Mouse (Mus musculus) olfactory bulb, adult 2 months (tissue): ENCODE data around the gene Otub2. TPM values are rescaled to one million over a fixed set of nuclear protein-coding genes. Genes with fewer than 3 reads are reported as not detected.
A peak's percentile ranks its signal among the peaks of the same experiment; 100 is the strongest.

Experiments used
- H3K27ac ChIP-seq: fragments of 200-500 bp; 2 replicates; pipeline ENCODE4 v1.5.1; 2012; ENCODE audit warnings: low read depth, low read length; ENCODE audit not compliant: insufficient read depth
- H3K4me1 ChIP-seq: fragments of 200-500 bp; 2 replicates; pipeline ENCODE4 v1.6.1; 2012; ENCODE audit warnings: low read length; ENCODE audit not compliant: control insufficient read depth, insufficient read depth
- H3K4me3 ChIP-seq: fragments of 200-500 bp; 2 replicates; pipeline ENCODE4 v1.5.1; 2012; ENCODE audit warnings: mild to moderate bottlenecking, low read depth, low read length, moderate library complexity; ENCODE audit not compliant: insufficient read depth
- CTCF ChIP-seq: fragments of 200-500 bp; IDR thresholded peaks from 2 replicates; pipeline ENCODE4 v1.5.1; 2012; ENCODE audit warnings: low read depth, mild to moderate bottlenecking, low read length, moderate library complexity; ENCODE audit not compliant: insufficient read depth
- POLR2A ChIP-seq: fragments of 200-500 bp; IDR thresholded peaks from 2 replicates; pipeline ENCODE4 v1.6.1; 2012; ENCODE audit warnings: mild to moderate bottlenecking, low read depth, low read length, moderate library complexity; ENCODE audit not compliant: insufficient read depth
- WGBS: fragments of 180-500 bp; shearing (Covaris S2); methylation state at CpG from one replicate; pipeline ENCODE4 v1.1.7; 2018; 5-methylcytosine and 5-hydroxymethylcytosine counted together
- polyA plus RNA-seq: library from polyadenylated mRNA; stranded (reverse); fragments of >200 nt; gene quantifications from 2 replicates; pipeline ENCODE4 v1.2.4, GENCODE M21; 2012; ENCODE audit warnings: low replicate concordance; ENCODE audit not compliant: missing spikeins, insufficient read depth, insufficient read length

The Otub2 gene
- polyA plus RNA-seq, 1 experiment, result not detected

DNA sequence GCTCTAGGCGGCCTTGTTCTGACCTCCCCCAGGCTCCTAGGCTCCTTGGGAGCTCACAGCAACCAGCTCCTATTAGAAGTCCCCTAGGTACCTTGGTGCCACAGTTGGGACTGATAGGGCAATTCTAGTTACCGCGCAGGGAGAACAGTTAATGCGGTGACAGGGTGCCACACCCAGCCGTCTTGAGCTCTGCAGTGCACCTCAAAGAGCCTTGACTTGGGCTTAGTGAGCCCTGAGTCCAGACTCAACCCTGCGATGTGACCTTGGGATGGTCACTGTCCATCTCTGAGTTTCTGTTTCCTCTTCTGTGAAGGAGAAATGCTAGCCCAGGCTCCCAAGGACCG, 20.2 kb upstream of the Otub2 start:
- Histone ChIP-seq H3K4me3 (no peak overlapping the region), H3K4me1 (peaks cover 6% of the 10 kb centered on the region), H3K27ac (no peak overlapping the region)
- WGBS, result 80% methylated on average over 7 of the region's 7 CpGs
- TF ChIP-seq CTCF (no peak), POLR2A (no peak)

DNA sequence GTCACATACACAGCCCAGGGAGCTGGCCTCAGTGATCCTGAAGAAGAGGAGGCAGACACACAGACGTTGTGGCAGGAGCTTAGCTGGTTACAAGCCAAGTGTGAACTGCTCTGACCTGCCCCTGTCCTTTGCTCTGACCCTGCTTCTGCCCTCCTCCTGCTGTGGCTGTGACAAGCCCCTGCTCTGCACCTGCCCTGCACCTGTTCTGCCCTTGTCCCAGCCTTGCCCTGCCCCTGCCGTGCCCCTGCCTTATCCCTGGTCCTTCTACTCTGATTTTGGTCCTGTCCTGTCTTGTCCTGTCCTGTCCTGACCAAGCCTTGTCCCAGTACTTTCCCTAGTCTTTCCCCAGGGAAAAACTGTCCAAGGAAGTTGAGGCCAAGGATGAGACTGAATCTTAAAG, 19.7 kb upstream of the Otub2 start:
- TF ChIP-seq POLR2A, result no peak
- no peak for TF ChIP-seq CTCF
- H3K4me3 ChIP-seq, result no peak overlapping the region
- no peak overlapping the region for H3K27ac ChIP-seq
- WGBS, result 84% methylated on average over 2 of the region's 2 CpGs
- peaks cover 6% of the 10 kb centered on the region for H3K4me1 ChIP-seq

DNA sequence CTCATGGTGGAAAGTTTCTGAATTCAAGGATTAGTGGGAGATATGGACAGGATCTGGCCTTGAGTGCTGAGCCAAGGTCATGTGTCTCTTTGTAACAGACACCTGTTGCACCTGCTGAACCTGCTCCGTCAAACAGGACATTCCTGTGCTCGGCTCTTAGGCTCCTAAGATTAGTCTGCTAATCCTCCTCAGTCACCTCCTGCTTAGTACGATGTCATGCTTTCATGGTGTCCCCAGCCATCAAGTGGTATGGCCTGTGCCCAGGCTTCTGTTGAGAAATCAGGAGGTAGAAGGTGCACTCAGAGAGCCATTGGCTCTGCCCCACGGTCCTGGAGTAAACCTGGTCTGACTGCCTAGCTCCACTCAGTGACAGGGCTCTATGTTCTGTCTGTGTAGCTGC, 17.6 kb upstream of the Otub2 start:
- H3K27ac ChIP-seq, result no peak overlapping the region
- no peak overlapping the region for H3K4me3 ChIP-seq
- TF ChIP-seq POLR2A, result no peak
- TF ChIP-seq CTCF, result no peak
- 82% methylated on average over 4 of the region's 4 CpGs for WGBS
- H3K4me1 ChIP-seq, result peaks cover 7% of the 10 kb centered on the region

DNA sequence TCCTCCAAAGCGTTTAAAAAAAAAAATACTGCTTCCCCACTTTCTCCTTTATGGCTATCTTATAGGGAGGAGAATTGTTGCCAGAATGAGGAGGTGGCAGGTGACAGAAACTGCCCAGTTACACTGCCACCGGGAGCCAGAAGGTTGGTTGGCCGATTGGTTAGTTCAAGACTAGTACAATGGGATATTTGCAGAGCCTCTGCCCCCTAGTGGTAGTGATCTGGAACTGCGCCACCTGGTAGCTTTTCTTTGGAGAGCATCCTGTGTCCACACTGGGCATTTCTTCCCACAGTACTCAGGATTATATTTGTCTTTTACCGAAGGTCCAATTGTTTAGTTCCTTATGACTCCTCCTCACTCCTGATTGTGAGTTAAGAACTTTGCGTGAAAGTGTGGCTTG, 16.8 kb upstream of the Otub2 start:
- H3K4me3 ChIP-seq, result no peak overlapping the region
- no peak overlapping the region for H3K27ac ChIP-seq
- TF ChIP-seq CTCF (peak; percentile 23; the same call in 1 of the 2 replicates), POLR2A (no peak)
- WGBS, result 30% methylated on average over 6 of the region's 6 CpGs
- H3K4me1 ChIP-seq, result peaks cover 16% of the 10 kb centered on the region

DNA sequence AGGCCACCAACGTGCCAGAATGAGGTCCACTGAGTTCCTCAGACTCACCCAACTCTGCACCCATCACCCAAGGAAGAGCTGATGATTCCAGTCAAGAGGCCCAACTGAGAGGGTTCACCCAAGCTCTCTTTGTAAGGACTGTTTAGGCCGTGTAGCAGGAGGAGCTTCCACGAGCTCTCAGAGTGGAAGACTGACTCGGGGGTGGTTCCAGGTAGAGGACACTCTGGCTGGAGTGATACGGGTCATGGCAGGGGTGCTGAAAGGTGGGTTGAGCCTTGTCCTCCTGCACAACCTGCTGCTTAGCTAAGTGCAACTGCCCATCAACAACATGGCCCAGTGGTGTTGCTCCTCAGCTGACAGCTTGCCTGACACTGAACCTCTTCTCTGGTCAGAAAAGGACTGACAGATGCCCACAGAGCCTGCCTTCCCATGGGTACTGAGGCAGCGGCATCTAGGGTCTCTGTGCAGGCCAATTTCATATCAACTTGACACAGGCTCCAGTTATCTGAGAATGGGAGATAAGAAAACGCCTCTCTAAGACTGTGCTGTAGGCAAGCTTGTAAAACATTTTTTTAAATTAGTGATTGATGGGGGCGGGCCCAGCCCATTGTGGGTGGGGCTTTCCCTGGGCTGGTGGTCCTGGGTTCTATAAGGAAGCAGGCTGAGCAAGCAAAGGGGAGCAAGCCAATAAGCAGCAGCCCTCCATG, 14.8 kb upstream of the Otub2 start:
- Histone ChIP-seq H3K4me3 (no peak overlapping the region), H3K27ac (no peak overlapping the region), H3K4me1 (peaks cover 16% of the 10 kb centered on the region)
- WGBS, result 85% methylated on average over 8 of the region's 8 CpGs
- TF ChIP-seq CTCF (no peak), POLR2A (no peak)

DNA sequence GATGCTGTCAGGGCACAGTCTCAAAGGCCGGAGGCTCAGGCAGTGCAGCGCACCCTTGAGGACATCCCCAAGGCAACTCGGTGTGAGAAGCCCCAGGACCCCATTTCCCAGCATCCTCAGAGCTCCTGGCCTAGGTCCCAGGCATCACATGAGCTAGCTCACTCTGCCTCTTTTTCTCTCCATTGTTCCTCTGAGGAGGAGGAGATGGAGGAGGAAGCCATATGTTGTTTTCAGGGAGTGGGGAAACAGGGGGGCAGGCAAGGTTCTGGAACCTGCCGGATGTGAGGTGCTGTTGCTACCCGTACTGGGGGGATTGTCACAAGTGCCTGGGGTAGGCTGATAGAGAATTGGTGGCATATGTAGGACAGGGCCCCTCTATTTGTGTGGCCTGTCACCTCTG, 12.4 kb upstream of the Otub2 start:
- 32% methylated on average over 5 of the region's 5 CpGs for WGBS
- Histone ChIP-seq H3K27ac (peak overlapping the region; percentile 71), H3K4me3 (no peak overlapping the region), H3K4me1 (peaks cover 16% of the 10 kb centered on the region)
- no peak for TF ChIP-seq POLR2A
- no peak for TF ChIP-seq CTCF

DNA sequence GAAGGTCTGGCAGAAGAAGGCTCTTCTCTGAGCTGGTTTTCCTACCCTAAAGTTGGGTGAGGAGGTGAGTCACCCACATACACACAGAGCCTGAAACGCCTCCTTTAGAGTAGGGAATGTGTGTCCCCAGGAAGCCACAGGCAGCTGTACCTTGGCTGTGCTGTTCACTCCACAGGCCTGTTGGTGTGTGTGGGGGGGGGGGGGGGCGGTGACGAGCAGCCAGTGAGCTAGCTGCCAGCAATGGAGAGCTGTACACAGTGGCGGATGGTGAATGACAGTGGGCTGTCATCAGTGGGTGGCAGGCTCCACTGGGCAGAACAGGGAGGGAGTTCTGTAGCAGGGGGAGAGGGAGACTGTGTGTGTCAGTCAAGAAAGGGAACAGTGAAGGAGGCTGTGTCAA, 11.7 kb upstream of the Otub2 start:
- TF ChIP-seq CTCF (no peak), POLR2A (no peak)
- H3K27ac ChIP-seq, result peak overlapping the region; percentile 71
- H3K4me1 ChIP-seq, result peaks cover 16% of the 10 kb centered on the region
- 23% methylated on average over 4 of the region's 4 CpGs for WGBS
- no peak overlapping the region for H3K4me3 ChIP-seq

DNA sequence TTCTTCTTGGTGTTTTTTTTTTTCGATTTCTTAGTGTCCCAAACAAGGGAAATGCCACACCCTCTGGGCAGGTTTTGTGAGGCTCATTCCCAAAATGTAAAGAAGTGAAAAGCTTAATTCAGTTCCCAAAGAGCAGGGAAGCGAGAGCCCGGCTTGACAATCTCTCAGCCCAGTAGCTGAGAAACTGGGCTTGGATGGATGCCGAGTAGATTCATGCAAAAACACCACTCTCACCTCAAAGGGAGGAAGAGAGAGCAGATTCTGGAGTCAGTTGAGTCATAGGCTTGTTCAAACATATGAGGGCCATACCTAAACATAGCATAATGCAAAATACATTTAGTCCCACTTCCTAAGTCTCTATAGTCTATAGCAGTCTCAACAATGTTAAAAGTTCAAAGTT, 8.3 kb upstream of the Otub2 start:
- H3K4me1 ChIP-seq, result peaks cover 16% of the 10 kb centered on the region
- TF ChIP-seq POLR2A (no peak), CTCF (no peak)
- 74% methylated on average over 4 of the region's 4 CpGs for WGBS
- no peak overlapping the region for H3K4me3 ChIP-seq
- H3K27ac ChIP-seq, result no peak overlapping the region

DNA sequence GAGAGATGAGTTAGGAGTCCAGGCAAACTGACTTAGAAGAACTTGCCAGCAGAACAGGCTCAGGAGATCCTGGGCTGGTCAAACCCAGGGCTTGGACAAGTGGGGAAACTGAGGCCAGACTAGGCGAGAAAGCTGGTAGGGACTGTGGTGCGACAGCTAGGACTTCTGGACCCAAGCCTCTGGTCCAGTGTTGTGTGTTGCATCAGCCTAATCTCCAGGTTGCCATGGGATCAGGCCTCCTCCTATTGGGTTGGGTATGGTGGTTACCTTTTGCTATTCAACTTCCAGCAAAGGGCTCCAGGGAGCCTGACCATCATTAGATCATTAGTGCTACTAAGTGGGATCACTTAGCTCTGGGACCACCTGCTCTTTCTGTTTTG, 856 bp downstream of the Otub2 start:
- H3K4me3 ChIP-seq, result peak overlapping the region; percentile 88
- TF ChIP-seq CTCF (no peak), POLR2A (no peak)
- peaks cover 21% of the 10 kb centered on the region for H3K4me1 ChIP-seq
- WGBS, result 57% methylated on average over 2 of the region's 2 CpGs
- H3K27ac ChIP-seq, result no peak overlapping the region

DNA sequence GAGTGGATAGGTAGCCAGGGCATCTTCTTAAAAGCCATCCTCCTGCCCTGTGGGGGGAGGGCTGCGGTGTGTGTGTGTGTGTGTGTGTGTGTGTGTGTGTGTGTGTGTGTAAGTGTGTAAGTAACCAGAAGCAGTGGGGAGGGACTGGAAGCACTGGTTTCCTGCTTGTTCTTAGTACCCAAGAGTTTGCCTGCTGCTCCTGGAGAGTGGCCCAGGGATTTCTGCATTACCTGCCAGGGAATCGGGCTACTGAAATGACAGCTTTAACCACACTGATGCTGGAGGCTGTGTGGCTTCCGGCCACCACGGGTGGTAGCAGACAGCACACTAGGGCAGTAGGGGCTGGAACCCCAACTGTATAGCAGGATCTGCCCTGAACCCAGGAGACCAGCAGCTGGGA, 1.5 kb downstream of the Otub2 start:
- no peak overlapping the region for H3K4me3 ChIP-seq
- 58% methylated on average over 4 of the region's 4 CpGs for WGBS
- H3K27ac ChIP-seq, result no peak overlapping the region

More for the DNA sequence above, 1.5 kb downstream of the Otub2 start:
- peaks cover 21% of the 10 kb centered on the region for H3K4me1 ChIP-seq
- TF ChIP-seq CTCF, result no peak
- no peak for TF ChIP-seq POLR2A
